Mouse (Mus musculus) myocyte (in vitro differentiated cells): Measurements from ENCODE around the gene Slc9a7.

ENCODE experiments used
- CEBPB ChIP-seq: IDR thresholded peaks from 2 replicates; pipeline ENCODE4 v1.6.1; 2011; ENCODE audit warnings: mild to moderate bottlenecking, moderate library complexity; ENCODE audit not compliant: poor library complexity, insufficient read depth, severe bottlenecking
- E2F4 ChIP-seq: IDR thresholded peaks from one replicate; pipeline ENCODE4 v1.6.1; 2011; ENCODE audit warnings: mild to moderate bottlenecking, control low read depth, moderate library complexity; ENCODE audit not compliant: insufficient read depth
- MAX ChIP-seq: IDR thresholded peaks from one replicate; pipeline ENCODE4 v1.6.1; 2011; ENCODE audit warnings: low read depth, mild to moderate bottlenecking, control low read depth
- POLR2A ChIP-seq: IDR thresholded peaks from one replicate; pipeline ENCODE4 v1.6.1; 2011; ENCODE audit warnings: low read depth, mild to moderate bottlenecking, control low read depth, moderate library complexity; ENCODE audit not compliant: insufficient read length
- TCF12 ChIP-seq: IDR thresholded peaks from one replicate; pipeline ENCODE4 v1.6.1; 2011; ENCODE audit warnings: mild to moderate bottlenecking, control low read depth; ENCODE audit not compliant: poor library complexity, insufficient read depth, severe bottlenecking
- USF1 ChIP-seq: IDR thresholded peaks from one replicate; pipeline ENCODE4 v1.6.1; 2011; ENCODE audit warnings: low read depth, mild to moderate bottlenecking, control low read depth, moderate library complexity

DNA sequence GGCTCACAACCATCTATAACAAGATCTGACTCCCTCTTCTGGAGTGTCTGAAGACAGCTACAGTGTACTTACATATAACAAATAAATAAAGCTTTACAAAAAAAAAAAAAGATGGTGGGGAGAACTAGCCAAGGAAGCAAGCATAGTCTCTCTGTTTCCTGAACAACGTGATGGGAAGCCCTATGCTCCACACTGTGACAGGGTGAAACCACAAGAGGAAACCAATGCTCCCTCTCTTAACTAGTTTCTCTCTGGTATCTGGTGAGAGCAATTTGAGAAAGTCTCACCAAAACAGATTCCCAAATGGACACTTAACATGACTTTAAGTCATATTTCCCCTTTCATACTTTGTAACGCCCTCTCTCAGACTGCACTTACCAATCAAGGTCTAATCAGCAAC lies 5.4 kb downstream of the Slc9a7 start:
- no peak for TF ChIP-seq POLR2A
- no peak for TF ChIP-seq CEBPB
- no peak for TF ChIP-seq MAX
- TF ChIP-seq TCF12, result no peak
- TF ChIP-seq E2F4, result no peak
- TF ChIP-seq USF1, result no peak
